Mouse (Mus musculus): Measurements from ENCODE around the gene Dlx3.

Dlx3 gene

GRCm38 (mm10) chr11:95122100-95122489 is 2.2 kb downstream of the Dlx3 start:
- no peak for DNase-seq (ENCODE audit: extremely low spot score)

- DNase-seq (ENCODE audit: extremely low spot score), result no peak
Measured at GRCm38 (mm10) chr11:95125366-95125948, 5.5 kb downstream of the Dlx3 start.

- peak; percentile 59 for DNase-seq (ENCODE audit: extremely low spot score)
Measured at GRCm38 (mm10) chr11:95126272-95127245, 6.6 kb downstream of the Dlx3 start.

GRCm38 (mm10) chr11:95128359-95128758 is 8.4 kb downstream of the Dlx3 start:
- no peak for DNase-seq (ENCODE audit: extremely low spot score)

GRCm38 (mm10) chr11:95130668-95131252 is 10.8 kb downstream of the Dlx3 start:
- no peak for DNase-seq (ENCODE audit: extremely low spot score)

- no peak for DNase-seq (ENCODE audit: extremely low spot score)
Measured at GRCm38 (mm10) chr11:95133321-95133720, 13.4 kb downstream of the Dlx3 start.

- DNase-seq (ENCODE audit: extremely low spot score), result no peak
Measured at GRCm38 (mm10) chr11:95137281-95137680, 17.4 kb downstream of the Dlx3 start.

GRCm38 (mm10) chr11:95139871-95140270 is 20.0 kb downstream of the Dlx3 start:
- no peak for DNase-seq (ENCODE audit: extremely low spot score)

GRCm38 (mm10) chr11:95142258-95142657 is 22.3 kb downstream of the Dlx3 start:
- no peak for DNase-seq (ENCODE audit: extremely low spot score)

- DNase-seq (ENCODE audit: extremely low spot score), result peak; percentile 52
Measured at GRCm38 (mm10) chr11:95142980-95143575, 23.2 kb downstream of the Dlx3 start.

GRCm38 (mm10) chr11:95143663-95144062 is 23.7 kb downstream of the Dlx3 start:
- no peak for DNase-seq (ENCODE audit: extremely low spot score)

GRCm38 (mm10) chr11:95144091-95144945 is 24.4 kb downstream of the Dlx3 start:
- no peak for DNase-seq (ENCODE audit: extremely low spot score)

- no peak for DNase-seq (ENCODE audit: extremely low spot score)
Measured at GRCm38 (mm10) chr11:95144946-95145483, 25.1 kb downstream of the Dlx3 start.

- peak; percentile 57 for DNase-seq (ENCODE audit: extremely low spot score)
Measured at GRCm38 (mm10) chr11:95145851-95146403, 26.0 kb downstream of the Dlx3 start, which contains the start of gene Dlx4. Gene Dlx4, minus strand, starts transcription at chr11:95146263.

GRCm38 (mm10) chr11:95148754-95149153 is 28.8 kb downstream of the Dlx3 start:
- DNase-seq (ENCODE audit: extremely low spot score), result peak; percentile 39

GRCm38 (mm10) chr11:95149462-95150268 is 29.7 kb downstream of the Dlx3 start:
- DNase-seq (ENCODE audit: extremely low spot score), result peak; percentile 56

GRCm38 (mm10) chr11:95150269-95151049 is 30.5 kb downstream of the Dlx3 start:
- peak; percentile 58 for DNase-seq (ENCODE audit: extremely low spot score)

GRCm38 (mm10) chr11:95153116-95153515 is 33.2 kb downstream of the Dlx3 start:
- DNase-seq (ENCODE audit: extremely low spot score), result no peak

GRCm38 (mm10) chr11:95153681-95154080 is 33.8 kb downstream of the Dlx3 start:
- DNase-seq (ENCODE audit: extremely low spot score), result no peak

Data from embryo, embryonic 9.5 days (tissue).